Mouse (Mus musculus) ZHBTc4 (cell line): ENCODE data around the gene Fhit.
"Not testable (repeated sequence)": the region's sequence is repeated elsewhere in the genome, so short reads cannot be mapped to it uniquely, and the experiment has no call there.

Experiments used
- DNase-seq: peaks from one replicate; pipeline ENCODE4 v3.0.0-alpha.2; 2011; ENCODE audit warnings: low read depth, low spot score

The Fhit gene

DNA sequence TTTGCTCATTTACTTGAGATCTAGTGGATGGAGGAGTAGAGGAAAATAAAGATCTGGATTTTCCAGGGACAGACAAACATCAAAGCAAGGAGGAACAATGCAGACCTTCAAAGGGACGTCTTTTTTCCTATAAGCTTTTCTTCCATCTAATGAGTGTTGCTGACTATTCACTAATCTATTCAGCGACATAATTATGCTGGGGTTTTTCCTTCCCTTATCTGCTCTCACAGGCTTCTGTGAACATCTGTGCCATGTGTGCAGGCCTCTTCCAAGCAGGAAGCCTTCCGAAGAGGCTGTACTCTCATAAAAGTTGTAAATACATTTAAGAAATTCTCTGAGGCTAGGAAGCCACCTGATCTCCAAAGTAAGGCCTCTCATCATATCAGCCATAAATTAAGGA, 228.2 kb downstream of the Fhit start:
- DNase-seq: no peak

DNA sequence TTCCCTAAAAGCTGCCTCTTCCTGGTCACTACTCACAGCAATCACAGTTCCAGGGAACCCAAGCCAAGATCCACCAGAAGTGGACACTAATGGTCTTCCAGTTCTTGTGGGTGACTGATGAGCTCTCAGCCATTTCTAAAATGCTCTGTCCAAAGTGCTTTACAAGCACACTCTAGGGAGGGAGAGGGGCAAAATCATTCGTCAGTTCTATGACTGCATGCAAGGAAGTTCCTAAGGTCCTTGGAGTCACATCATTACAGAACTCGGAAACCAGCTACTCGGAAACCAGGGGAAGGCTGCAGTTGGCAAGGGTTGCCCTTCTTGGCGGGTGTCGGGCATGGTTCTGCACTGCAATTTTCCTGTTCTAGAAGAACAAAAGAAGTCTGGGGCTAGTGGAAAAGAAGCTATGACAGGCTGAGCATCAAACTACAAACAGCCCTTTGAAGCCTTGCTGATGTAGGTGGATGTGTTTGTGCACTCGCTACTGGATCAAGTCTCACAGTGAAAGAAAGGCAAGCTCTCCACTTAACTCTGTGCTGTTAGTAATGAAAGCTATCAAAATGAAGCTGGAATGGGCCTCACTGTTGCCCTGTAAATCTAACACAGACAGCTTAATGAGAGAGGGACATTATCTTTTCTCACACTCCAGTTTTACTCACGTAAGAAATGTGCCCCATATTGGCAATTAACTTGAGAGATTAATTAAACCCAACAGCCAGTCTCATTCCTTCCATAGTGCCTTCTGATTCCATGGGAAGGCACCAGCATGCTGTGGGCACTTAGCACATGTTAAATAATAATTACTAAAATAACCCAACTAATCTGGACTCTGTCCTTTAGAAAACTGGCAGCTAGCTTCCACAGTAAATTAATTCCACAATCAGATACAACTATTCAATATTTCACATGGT, 243.7 kb downstream of the Fhit start:
- DNase-seq: no peak

DNA sequence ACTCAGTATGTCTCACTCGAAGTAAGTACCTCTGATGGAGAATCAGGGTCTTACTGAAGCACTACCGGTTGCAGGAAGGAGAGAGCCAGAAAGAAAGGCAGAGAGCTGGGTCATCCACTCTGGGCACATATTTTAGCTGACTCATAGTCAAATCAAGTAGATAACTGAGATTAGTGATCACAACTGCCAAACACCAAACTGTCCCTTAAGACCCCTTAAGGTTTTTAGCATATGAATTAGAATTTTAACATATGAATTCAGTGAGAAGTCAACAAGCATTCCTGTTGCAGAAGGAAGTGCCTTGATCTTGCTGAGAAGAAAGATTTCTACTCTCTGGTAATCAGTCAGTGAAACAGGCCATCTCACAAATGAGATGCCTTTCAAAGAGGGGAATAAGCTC, 253.8 kb downstream of the Fhit start:
- peak; percentile 67 for DNase-seq

DNA sequence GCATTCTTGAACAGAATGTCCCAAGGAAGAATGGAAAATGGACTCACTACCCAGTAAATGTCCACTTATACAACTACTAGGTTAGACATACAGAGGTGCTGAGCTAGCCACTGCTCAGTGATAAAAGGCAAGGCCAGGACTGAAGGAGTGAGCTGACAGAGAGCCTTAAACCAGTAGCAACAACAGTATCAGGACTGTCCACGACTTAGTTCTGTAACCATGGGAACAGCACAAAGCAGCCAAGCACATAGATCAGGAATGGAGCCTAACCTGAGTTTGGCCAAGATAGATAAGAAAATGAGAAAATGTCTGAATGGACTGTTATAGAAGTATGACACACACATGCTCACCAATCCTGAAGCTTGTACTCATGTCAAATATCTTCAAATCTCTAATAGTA, 279.1 kb downstream of the Fhit start:
- no peak for DNase-seq

DNA sequence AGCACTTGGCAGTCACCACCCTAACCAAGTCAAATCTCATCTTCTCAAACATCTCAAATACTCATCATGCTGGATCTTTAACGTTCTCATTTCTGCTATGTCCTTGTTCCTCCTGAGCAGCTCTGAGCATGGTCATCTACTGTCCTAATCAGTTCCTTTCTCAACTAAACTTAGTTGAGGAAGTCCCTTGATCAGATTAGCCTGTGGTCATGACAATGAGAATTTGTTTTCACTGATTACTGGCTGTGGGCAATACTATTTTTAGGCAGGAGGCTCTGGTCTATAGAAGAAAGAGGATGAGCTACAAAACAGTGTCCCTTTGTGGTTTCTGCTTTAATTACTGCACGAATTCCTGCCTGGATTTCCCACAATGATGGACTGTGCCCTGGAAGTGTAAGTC, 281.1 kb downstream of the Fhit start:
- DNase-seq: no peak

DNA sequence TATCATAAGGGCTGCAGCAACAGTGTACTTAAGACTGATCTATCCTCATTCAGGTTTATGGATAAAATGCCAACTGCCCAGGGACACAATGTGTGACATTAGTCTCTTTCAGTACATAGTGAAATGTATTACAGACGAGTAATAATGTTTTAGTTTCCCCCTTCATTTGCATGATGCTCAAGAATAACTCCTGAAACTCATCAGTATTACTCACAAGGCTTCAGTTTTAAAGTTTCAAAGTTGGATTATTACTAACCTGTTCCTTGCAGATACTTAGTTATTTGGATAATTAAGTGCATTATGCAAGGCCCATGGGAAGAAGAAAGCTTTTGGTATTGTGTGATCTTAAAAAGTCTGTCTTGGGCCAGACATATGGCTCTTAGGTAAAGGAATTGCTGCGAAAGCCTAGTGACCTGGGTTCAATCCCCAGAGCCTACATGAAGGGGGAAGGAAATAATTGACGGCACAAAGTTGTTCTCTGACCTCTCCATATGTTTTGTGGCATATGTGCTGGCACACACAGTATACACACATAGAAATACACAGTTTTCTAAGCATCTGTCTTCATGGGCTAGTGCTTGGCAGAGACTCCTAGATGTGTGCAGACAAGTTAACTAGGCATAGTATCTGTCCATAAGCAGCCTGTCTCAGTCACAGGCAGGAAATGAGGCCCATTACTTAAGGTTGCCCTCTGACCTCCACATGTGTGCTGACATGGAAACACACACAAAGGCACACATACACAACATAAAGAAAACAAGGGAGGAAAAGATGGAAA, 287.1 kb downstream of the Fhit start:
- no peak for DNase-seq

DNA sequence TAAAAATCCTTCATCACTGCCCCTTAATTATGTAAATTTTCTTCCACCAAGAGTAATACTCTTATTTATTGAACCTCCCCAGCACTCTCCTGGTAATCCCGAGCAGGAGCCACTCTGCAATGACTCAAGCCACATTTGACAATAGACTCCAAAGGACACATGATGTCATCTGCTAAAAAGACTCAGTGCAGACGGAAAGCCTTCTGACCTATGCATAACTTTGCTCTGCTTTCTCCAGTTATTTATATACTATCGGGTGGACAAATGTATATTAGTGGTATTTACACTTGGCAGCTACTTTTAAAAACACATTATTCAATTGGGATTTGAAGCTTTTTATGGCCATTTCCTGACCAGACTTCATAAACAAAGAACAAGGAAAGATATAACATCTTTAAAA, 304.2 kb downstream of the Fhit start:
- no peak for DNase-seq

DNA sequence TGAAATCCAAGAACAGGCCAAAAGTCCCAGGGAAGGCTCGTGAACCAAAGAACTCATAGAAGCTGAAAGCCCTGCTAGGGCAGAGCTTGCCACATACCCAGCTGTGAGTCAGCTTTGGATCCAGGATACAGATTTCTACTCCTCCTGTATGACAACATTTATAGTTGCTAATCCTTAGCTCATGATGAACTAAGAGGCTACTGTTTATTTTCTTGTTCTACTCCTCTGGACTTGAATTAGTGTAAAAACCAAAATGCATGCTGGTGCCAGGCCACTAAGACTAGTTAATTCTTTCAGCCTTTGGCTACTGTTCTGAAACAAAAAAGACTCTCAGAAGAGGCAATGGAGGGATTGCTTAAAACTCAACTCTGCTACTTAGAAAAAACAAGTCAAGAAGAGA, 309.9 kb downstream of the Fhit start:
- DNase-seq: no peak

DNA sequence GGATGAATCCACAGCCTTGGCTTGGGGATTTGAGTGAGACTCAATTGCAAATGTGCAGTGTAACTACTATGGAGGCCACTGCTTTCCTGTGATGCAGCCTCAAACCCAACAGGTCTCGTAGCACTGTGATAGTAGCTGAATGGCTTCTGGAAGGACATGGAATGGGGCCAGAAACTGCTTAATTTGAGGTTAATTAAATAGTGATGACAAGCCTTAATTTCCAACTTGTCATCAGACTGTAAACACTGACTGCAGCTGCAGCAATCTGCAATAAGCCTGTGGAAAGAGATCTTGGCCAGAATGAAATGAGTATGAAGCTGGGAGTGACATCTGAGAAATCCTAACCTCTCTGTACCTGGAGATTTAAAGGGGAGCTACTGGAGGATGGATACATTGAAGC, 325.8 kb downstream of the Fhit start:
- no peak for DNase-seq

DNA sequence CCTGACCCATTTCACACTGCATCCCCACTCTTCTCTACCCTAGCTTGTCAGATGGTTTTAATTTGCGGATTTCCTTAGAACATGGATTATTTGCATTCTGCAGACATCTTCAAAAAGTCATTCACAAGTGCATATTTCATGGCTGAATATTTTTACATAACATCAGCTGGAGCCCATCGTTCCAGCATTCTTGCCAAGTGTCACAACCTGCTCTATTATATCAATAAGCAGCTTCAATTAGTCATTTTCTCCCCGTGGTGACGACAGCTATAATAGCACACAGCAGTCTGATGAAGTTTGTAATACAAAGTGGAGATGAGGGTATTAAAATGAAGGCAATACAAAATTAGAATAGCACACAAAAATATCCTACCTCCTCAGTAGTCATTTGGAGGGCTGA, 337.0 kb downstream of the Fhit start:
- no peak for DNase-seq

DNA sequence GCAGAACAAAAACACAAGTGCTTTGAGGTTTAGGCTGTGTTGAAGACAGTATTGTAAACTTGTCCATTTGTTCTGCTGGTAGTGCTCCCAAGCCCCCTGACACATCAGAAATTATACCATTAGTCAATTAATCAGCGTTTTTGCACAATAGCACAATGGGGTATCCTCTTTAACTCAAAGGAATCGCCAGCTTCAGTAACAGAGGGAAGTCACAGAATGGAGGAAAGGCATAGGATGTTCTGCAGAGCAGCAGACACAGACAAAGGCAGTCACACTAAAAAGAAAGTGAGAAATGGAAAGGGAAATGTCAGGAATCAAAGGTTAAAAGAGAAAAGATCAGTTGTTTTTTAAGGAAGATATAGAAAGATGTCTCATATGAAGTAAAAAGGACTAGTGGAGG, 348.3 kb downstream of the Fhit start:
- no peak for DNase-seq

DNA sequence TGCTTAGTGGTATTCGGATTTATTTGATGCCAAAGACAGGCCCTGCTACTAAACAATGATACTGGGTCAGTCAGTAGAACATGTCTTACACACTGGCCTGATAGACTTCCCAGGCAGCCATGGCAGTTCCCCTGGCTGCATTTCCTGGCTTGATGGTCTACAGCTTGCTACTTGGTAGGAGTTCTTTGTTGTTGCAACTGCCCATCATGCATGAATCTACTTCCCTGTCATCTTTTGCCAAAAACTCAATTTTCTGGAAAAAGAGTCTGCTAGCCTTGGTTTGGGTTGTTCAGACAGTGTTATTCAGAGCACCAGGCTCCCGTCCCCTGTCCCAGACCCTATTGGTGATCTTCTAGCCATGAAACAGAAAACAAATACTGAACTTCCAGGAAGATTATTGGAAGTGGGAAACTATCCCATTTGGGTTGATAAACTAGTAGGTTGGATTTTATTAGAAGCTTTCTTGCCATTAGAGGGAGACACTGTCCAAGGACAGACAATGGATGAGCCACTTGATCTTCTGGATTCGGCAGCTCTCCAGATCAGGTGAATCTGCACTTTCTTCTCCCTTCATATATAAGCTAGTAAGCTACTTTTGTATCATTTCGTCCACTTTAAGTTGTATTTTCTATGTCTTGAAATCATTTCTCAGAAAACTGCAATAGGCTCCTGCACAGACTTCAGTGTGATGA, 363.2 kb downstream of the Fhit start:
- no peak for DNase-seq

DNA sequence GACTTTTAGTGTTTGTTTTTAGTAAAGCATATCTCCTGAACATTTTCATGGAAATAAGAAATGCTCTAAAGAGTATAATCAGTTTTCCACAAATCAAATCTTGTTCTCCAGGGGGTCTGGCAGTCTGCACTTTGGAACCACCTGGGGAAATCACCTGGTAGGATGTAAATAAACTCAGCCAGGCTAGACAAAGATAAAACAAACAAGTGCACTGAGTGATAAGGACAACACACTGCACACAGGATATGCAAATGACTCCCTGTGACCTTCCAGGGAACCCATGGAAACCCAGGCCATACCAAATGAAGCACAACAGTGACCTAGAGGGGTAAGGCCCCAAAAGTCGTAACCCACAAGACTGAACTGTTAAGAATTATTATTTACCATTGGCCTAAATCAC, 364.2 kb downstream of the Fhit start:
- DNase-seq: no peak

DNA sequence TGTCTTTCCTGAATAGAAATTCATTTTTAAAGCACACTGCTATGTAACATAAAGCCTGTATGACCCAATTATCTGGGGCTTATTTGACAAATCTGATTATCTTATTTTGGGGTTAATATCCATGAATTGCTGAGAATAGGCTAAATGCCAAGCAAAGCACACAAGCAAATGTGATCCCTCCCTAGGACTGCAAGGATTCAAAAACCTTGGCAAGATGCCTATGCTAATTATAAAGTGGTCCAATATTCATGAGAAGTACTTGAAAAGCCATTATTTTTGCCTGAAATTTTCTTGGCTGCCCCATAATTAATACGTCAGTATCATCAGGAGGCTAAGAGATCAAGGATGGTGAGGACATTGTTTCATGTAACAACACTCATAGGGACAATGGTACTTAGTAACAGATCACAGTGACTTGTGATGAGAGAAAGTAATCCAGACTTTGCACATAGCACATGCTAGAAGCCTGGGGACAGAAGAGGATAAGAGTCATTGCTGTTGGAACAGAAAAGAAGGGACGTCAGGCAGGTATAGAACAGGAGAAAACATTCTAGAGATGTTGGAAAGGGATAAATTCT, 366.2 kb downstream of the Fhit start:
- no peak for DNase-seq

DNA sequence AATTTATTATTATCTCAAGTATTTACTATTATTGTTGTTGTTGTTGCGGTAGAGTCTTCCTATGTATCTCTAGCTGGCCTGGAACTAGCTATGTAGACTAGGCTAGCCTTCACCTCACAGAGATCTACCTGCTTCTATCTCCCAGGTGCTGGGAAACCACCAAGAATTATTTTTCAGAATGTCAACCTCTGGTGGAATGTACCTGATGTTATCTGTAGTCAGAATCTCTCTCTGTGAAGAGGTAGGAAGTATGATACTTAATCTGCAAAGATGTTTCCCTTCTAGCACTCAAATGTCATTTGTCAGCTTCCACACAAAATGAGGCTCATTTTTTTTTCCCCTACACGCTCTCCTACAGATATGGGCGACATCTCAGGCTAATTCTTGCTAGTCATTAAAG, 377.9 kb downstream of the Fhit start:
- DNase-seq: no peak

DNA sequence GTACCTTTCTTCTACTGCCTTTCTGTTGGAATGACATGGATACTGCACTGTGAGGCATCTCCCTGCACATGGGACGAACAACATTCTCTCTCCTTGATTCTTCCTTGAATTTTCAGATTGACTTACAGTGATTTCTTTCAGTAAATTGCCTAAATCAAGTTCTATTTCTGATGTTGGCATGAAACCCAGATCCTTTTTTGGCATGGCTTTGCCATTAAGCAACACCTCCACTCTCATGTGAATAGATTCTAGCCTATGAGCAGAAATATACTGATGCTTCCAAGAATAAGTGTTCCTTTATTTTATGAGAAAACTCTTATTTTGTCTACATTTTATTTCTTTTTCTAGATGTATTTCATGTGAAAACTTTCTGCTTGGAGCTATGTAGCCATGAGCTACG, 383.1 kb downstream of the Fhit start:
- no peak for DNase-seq

DNA sequence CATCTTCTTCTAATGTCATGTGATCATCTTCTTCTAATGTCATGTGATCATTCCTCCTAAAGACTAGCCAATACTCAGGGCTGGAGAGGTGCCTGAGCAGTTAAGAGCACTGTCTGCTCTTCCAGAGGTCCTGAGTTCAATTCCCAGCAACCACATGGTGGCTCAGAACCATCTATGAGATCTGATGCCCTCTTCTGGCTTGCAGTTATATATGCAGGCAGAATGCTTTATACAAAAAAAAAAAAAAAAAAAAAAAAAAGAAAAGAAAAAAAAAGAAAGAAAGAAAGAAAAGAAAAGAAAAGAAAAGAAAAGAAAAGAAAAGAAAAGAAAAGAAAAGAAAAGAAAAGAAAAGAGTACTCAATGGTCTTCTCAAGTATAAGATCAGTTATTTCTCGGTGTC, 407.0 kb downstream of the Fhit start:
- not testable (repeated sequence) for DNase-seq

DNA sequence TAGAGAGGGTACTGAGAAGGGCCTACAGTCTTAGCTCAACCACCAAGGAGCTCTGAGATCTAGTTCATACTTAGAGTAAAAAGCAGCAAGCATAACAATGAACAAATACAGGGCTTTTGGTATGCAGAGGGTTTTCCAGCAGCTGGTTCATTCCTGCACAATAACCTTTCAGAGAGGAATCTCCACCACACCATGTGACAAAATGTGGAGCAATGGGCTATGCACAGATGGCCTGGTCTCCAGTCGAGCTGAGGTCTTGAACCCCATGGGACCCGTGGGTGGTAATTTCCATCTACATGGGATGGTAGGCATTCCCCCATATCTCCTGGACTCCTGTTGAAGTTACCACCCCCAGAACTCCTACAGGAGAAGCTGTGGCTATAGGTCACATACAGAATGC, 423.8 kb downstream of the Fhit start:
- DNase-seq: peak; percentile 46

DNA sequence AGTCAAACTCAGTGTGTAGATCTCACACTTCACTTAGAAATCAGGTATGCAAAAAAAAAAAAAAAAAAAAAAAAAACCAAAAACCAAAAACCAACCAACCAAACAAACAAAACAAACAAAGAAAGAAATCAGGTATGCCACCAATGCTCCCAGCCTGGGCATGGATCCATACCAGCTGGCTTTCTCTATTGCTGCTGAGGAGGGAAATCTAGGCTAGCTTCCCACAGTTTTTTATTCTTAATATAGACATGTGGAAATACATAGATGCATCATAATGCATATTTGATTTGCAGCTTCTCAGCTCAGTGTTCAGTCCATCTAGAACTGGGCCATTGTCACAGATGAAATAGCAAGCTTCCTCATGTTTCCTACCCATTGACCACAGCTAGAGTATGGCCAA, 439.3 kb downstream of the Fhit start:
- no peak for DNase-seq

DNA sequence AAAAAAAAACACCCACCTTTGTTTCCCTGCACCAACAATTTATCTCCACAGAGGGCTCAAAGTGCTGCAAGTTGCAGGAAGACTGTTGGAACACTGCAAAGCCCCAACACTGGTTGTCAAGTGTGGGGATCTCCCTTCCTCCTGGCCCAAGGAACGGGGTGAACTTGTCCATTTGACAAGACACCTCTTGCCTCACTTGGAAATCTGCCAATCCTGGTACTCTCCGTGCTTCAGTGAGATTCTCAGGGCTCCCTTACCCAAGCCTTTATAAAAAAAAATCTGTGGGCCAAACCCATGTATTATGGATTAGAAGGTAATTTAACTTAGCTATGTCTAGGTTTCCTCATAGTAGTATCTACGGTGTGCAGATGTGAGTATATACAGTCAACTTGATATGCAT, 448.9 kb downstream of the Fhit start:
- DNase-seq: peak; percentile 4

DNA sequence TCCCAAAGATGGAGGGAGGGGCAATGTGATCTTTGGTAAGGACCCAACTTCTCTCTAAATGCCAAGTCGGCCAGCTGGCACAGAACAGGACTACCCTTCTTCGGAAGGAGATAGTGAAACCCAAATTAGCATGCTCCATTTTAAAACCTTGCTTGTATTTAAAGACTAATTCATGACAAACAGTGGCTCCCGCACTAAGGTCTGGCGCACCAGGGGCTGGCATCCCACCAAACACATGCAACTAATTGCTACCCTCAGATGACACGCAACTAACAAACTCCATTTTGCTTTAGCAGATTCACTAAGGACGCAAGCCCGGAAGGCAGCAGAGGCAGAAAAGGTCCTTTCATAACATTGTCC, 449.3 kb downstream of the Fhit start:
- DNase-seq: no peak

DNA sequence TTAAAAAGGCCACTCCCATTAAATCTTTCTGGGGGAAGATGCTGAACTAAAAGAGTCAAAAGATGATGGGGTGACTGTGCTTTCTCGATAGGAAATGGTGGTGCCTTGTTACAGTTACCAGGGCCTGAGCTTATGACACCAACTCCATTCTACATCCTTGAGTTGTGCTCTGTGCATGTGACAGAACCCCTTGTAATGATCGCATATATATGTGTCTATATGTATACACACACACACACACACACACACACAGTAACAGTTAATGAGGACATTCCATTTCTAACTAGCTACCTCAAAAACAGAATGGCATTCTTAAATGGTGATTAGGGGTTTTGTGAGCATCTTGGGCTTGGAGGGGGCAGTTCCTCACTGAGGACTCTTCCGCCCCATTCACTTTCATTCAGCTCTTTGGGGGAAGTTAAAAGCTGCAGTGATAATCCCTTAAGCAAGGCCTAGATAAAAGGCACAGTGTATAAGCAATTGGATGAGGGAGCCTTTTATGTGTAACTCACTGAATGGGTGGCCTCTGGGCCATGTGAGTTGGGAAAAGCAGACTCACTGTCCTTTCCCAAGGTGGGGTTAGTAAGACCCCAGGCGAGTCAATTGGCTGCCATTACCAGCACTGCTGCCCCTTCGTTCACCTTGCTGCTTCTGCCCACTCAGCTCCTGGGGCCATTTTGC, 449.9 kb downstream of the Fhit start:
- DNase-seq: no peak
